Mouse (Mus musculus): ENCODE measurements around the gene Lhx2.

DNA sequence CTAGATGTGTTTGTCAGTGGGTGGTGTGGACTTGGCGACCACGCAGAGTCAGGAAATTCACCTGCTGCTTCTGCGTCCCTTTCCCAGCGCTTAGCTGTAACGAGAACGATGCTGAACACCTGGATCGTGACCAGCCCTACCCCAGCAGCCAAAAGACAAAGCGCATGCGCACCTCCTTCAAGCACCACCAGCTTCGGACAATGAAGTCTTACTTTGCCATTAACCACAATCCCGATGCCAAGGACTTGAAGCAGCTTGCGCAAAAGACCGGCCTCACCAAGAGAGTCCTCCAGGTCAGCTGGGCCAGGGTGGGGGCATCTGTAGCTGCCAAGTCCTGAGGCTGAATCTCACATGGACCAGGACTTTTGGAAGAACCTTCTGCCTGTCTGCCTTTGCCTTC lies 20.7 kb downstream of the Lhx2 start:
- no peak for TF ChIP-seq CTCF (IDR thresholded peaks at IDR 0.05; ENCODE audit: low read depth)
- no peak for TF ChIP-seq EP300 (IDR thresholded peaks at IDR 0.05; ENCODE audit: low read depth)

Measured in liver, postnatal 0 days (tissue).